Mouse (Mus musculus) stomach, postnatal 0 days (tissue): ENCODE results near the gene Mecr. TPM values are rescaled to one million over a fixed set of nuclear protein-coding genes. Genes with fewer than 3 reads are reported as not detected.

ENCODE experiments used
- ATAC-seq: fragments of 200-750 bp; cut with Nextera tagmentation; 2 replicates; pipeline ENCODE4 v1.8.0; 2017; ENCODE audit not compliant: low FRiP score, low TSS enrichment
- DNase-seq: peaks from one replicate; pipeline ENCODE4 v3.0.0-alpha.2; 2016; ENCODE audit warnings: low spot score
- H3K27ac ChIP-seq: fragments of 300-500 bp; sonication (generic); replicated peaks from 2 replicates; pipeline ENCODE4 v1.5.1; 2014; ENCODE audit warnings: mild to moderate bottlenecking, control low read depth
- H3K27me3 ChIP-seq: fragments of 300-500 bp; sonication (generic); 2 replicates; pipeline ENCODE4 v1.6.1; 2014; ENCODE audit warnings: low read length; ENCODE audit not compliant: control insufficient read depth, insufficient read depth
- H3K36me3 ChIP-seq: fragments of 300-500 bp; sonication (generic); 2 replicates; pipeline ENCODE4 v1.6.1; 2014; ENCODE audit warnings: low read length, mixed read lengths; ENCODE audit not compliant: control insufficient read depth, insufficient read depth
- H3K4me1 ChIP-seq: fragments of 300-500 bp; sonication (generic); replicated peaks from 2 replicates; pipeline ENCODE4 v1.6.1; 2014; ENCODE audit warnings: antibody characterized with exemption; ENCODE audit not compliant: control insufficient read depth, insufficient read depth
- H3K4me2 ChIP-seq: fragments of 300-500 bp; sonication (generic); replicated peaks from 2 replicates; pipeline ENCODE4 v1.6.1; 2014; ENCODE audit warnings: low read depth, mild to moderate bottlenecking, control low read depth, moderate library complexity
- H3K4me3 ChIP-seq: fragments of 300-500 bp; sonication (generic); 2 replicates; pipeline ENCODE4 v1.5.1; 2014; ENCODE audit warnings: low read depth, low read length, control low read depth
- H3K9ac ChIP-seq: fragments of 300-500 bp; sonication (generic); 2 replicates; pipeline ENCODE4 v1.6.1; 2014; ENCODE audit warnings: mild to moderate bottlenecking, low read length, control low read depth, mixed read lengths
- H3K9me3 ChIP-seq: fragments of 300-500 bp; sonication (generic); 2 replicates; pipeline ENCODE4 v1.6.1; 2016; ENCODE audit warnings: low read length; ENCODE audit not compliant: control insufficient read depth
- CTCF ChIP-seq: IDR thresholded peaks from 2 replicates; pipeline ENCODE4 v1.5.1; 2016; ENCODE audit warnings: antibody characterized with exemption, low read depth, mild to moderate bottlenecking, moderate library complexity
- EP300 ChIP-seq: optimal IDR thresholded peaks from 2 replicates; pipeline ENCODE3; 2016; ENCODE audit warnings: antibody characterized with exemption
- WGBS: fragments of 180-500 bp; shearing (Covaris S2); extraction: QIAGEN DNeasy Blood & Tissue Kit; methylation state at CpG from one replicate; pipeline ENCODE4 v1.1.7; 2014; 5-methylcytosine and 5-hydroxymethylcytosine counted together
- polyA plus RNA-seq: library from polyadenylated mRNA; unstranded; fragments of >200 nt; fragmentation: Nextera tagmentation; extraction: Ambion mirVana; gene quantifications from 2 replicates; pipeline ENCODE4 v1.2.1, GENCODE M21; 2015

The Mecr gene
- polyA plus RNA-seq, 1 experiment from 2014 or later, result 47.2 TPM

- H3K9ac ChIP-seq, result no peak overlapping the region
- no peak overlapping the region for H3K4me3 ChIP-seq
- no peaks in the 10 kb centered on the region for H3K9me3 ChIP-seq
- ATAC-seq (no peak), DNase-seq (no peak)
- no peak overlapping the region for H3K27ac ChIP-seq
- no peaks in the 10 kb centered on the region for H3K27me3 ChIP-seq
- no peaks in the 10 kb centered on the region for H3K36me3 ChIP-seq
- H3K4me2 ChIP-seq, result no peak overlapping the region
- no peak for TF ChIP-seq EP300
- H3K4me1 ChIP-seq, result no peaks in the 10 kb centered on the region
- 49% methylated on average over 5 of the region's 5 CpGs for WGBS
These were observed 11.7 kb upstream of the Mecr start for GRCm38 (mm10) chr4:131831546-131832045.

GRCm38 (mm10) chr4:131832759-131833407 lies 10.4 kb upstream of the Mecr start:
- Histone ChIP-seq H3K4me2 (no peak overlapping the region), H3K36me3 (no peaks in the 10 kb centered on the region), H3K9ac (no peak overlapping the region), H3K9me3 (no peaks in the 10 kb centered on the region), H3K4me1 (no peaks in the 10 kb centered on the region), H3K27ac (no peak overlapping the region), H3K4me3 (no peak overlapping the region), H3K27me3 (no peaks in the 10 kb centered on the region)
- ATAC-seq (no peak), DNase-seq (no peak)
- TF ChIP-seq EP300 (no peak), CTCF (no peak)
- WGBS, result 82% methylated on average over 3 of the region's 3 CpGs

GRCm38 (mm10) chr4:131833971-131834609 lies 9.2 kb upstream of the Mecr start:
- H3K27ac ChIP-seq, result no peak overlapping the region
- TF ChIP-seq EP300 (no peak), CTCF (peak; percentile 76)
- no peaks in the 10 kb centered on the region for H3K9me3 ChIP-seq
- 33% methylated on average over 9 of the region's 9 CpGs for WGBS
- no peaks in the 10 kb centered on the region for H3K27me3 ChIP-seq
- ATAC-seq (no peak), DNase-seq (peak; percentile 53)
- no peaks in the 10 kb centered on the region for H3K36me3 ChIP-seq
- H3K4me1 ChIP-seq, result no peaks in the 10 kb centered on the region
- no peak overlapping the region for H3K9ac ChIP-seq
- H3K4me3 ChIP-seq, result no peak overlapping the region
- no peak overlapping the region for H3K4me2 ChIP-seq

GRCm38 (mm10) chr4:131836351-131836881 lies 6.9 kb upstream of the Mecr start:
- Histone ChIP-seq H3K9ac (peak overlapping the region; percentile 74), H3K4me2 (peak overlapping the region; percentile 99), H3K9me3 (no peaks in the 10 kb centered on the region), H3K27ac (no peak overlapping the region), H3K4me1 (no peaks in the 10 kb centered on the region), H3K4me3 (peak overlapping the region; percentile 65), H3K36me3 (no peaks in the 10 kb centered on the region), H3K27me3 (no peaks in the 10 kb centered on the region)
- WGBS, result 2% methylated on average over 32 of the region's 39 CpGs
- DNase-seq (peak; percentile 60), ATAC-seq (0 out of 2 replicates have a peak, but pooled peaks have one; percentile 3)
- TF ChIP-seq CTCF (no peak), EP300 (no peak)

- no peak for TF ChIP-seq EP300
- TF ChIP-seq CTCF, result no peak
- DNase-seq, result peak; percentile 52
- no peaks in the 10 kb centered on the region for H3K36me3 ChIP-seq
- peak overlapping the region; percentile 74 for H3K9ac ChIP-seq
- ATAC-seq, result 0 out of 2 replicates have a peak, but pooled peaks have one; percentile 8
- peak overlapping the region; percentile 65 for H3K4me3 ChIP-seq
- under 1% methylated on average over 45 of the region's 76 CpGs for WGBS
- no peaks in the 10 kb centered on the region for H3K4me1 ChIP-seq
- H3K9me3 ChIP-seq, result no peaks in the 10 kb centered on the region
- H3K4me2 ChIP-seq, result peak overlapping the region; percentile 99
- H3K27ac ChIP-seq, result no peak overlapping the region
- no peaks in the 10 kb centered on the region for H3K27me3 ChIP-seq
These were observed 6.3 kb upstream of the Mecr start for GRCm38 (mm10) chr4:131836891-131837491.
